Mouse (Mus musculus): ENCODE results near the gene Ssxa1. TPM values are rescaled to one million over a fixed set of nuclear protein-coding genes. Genes with fewer than 3 reads are reported as not detected.
"Not testable (repeated sequence)": the region's sequence is repeated elsewhere in the genome, so short reads cannot be mapped to it uniquely, and the experiment has no call there.

Gene Ssxa1
- not detected in 2 replicates for polyA plus RNA-seq (2015; fragmentation: Nextera tagmentation; extraction: Ambion mirVana)

DNA sequence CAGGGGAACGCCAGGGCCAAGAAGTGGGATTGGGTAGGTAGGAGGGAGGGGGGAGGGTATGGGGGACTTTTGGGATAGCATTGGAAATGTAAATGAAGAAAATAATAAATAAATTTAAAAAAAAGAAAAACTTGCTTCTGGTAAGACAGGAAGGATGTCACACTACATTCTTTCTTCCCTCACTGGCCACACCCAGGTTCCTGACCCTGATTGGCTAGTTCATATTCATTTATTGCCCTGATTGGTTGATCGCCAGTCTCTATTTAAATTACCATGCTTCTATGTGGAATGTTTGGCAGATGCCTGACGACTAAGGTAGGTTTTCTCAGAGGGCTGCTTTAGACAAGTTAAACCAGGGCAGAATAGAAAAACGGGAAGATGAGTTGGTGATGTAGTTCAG lies at the start of gene Ssxa1:
Gene Ssxa1, plus strand, starts transcription at position 301 of the 400 bp plus-strand sequence.
- H3K4me3 ChIP-seq (replicated peaks), result no peak within 1 kb of the TSS
- no peak within 1 kb of the TSS for H3K4me2 ChIP-seq (replicated peaks)
- WGBS, result 79% methylated on average over 4 of the region's 4 CpGs
- ATAC-seq, result no peak
- H3K4me1 ChIP-seq (replicated peaks), result no peaks in the 10 kb centered on the region
- H3K9me3 ChIP-seq, result no peaks in the 10 kb centered on the region
- H3K9ac ChIP-seq (replicated peaks), result no peak within 1 kb of the TSS
- no peaks in the 10 kb centered on the region for H3K27me3 ChIP-seq
- no peak within 1 kb of the TSS for H3K27ac ChIP-seq
- H3K36me3 ChIP-seq, result no peaks in the 10 kb centered on the region

DNA sequence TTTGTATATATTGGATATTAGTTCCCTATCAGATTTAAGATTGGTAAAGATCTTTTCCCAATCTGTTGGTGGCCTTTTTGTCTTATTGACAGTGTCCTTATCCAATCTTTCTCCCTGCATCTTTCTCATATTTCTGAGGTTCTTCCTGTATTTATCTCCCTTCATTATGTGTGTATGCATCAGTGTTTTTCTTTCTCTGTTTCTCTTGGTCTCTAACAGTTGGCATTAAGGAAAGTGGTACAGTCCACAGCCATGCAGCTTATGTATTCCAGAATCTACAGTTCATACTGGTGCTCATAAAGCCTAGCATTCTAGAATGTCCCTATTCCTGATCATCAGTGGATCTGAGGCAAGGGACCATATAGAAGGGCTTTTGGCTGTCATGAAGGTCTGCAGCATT lies 47.5 kb upstream of the Ssxa1 start, which contains the start of gene Spaca5:
Gene Spaca5, plus strand, starts transcription at position 301 of the 400 bp plus-strand sequence.
- no peaks in the 10 kb centered on the region for H3K27me3 ChIP-seq
- H3K4me2 ChIP-seq (replicated peaks), result no peak within 1 kb of the TSS
- H3K9me3 ChIP-seq, result no peaks in the 10 kb centered on the region
- no peak within 1 kb of the TSS for H3K4me3 ChIP-seq (replicated peaks)
- no peak for ATAC-seq
- no peak within 1 kb of the TSS for H3K27ac ChIP-seq
- no peak within 1 kb of the TSS for H3K9ac ChIP-seq (replicated peaks)
- H3K4me1 ChIP-seq (replicated peaks), result no peaks in the 10 kb centered on the region
- no peaks in the 10 kb centered on the region for H3K36me3 ChIP-seq

DNA sequence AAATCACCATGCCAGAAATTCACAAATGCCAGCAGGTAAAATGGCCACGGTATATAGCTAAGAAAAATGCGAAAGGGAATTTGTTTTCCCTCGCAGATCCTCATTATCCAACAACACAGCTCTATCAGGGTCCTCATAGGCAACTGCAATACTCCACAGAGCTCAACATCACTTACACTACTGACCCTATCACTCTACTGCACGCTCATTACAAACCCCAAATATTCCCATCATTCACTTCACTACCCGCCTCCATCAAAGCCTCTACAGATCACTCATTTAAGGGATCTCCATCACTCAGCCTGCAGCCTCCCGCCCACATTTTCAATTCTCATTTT lies 27.0 kb upstream of the Ssxa1 start:
- Histone ChIP-seq H3K4me2 (replicated peaks) (peak overlapping the region; percentile 52), H3K27me3 (no peaks in the 10 kb centered on the region), H3K27ac (peak overlapping the region; percentile 87; the same call in 1 of the 2 replicates), H3K9me3 (no peaks in the 10 kb centered on the region), H3K4me3 (replicated peaks) (peak overlapping the region; percentile 47), H3K36me3 (peaks cover 2% of the 10 kb centered on the region; the same call in 1 of the 2 replicates), H3K4me1 (replicated peaks) (no peaks in the 10 kb centered on the region), H3K9ac (replicated peaks) (peak overlapping the region; percentile 63)
- WGBS, result 35% methylated on average over 6 of the region's 6 CpGs
- peak; percentile 82 for ATAC-seq

DNA sequence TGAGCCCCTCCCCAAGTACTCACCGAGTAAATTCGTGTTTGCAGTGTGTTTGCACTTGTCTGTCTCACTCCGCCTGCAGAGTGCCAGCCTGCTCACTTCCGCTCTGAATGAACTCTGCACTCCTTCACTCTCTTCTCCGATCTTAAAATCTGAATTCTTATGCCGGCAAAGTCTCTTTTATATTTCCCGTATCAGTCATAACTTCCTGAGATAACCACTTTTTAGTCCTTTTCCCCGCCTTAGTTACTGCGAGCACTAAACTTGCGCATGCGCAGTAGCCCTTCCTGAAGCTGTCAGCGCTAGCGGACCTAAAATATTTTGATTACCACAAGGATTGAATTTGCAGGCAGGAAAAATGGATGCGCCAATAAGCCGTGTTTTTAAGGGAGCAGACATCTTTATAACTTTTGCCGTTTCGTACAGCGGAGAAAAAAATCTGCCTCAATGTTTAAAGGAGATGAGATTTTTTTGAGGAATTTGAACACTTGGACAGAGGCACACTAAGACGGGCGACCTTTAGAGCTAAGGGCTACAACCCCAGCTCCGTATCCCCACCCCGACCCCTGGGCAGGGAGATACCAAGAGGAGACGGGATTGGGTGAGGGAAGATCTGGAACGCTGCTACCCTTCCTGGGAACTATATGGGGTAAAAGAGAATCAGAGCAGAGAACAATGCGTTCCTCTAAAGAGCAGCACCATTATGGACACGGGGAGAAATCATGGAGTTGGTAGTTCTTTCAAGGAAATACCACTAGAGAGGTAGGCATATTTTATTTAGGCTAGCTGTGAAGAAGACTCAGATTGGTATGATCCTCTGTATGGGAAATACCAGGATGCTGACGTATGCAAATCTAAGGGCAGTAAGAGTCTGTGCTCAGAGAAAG lies 26.4 kb upstream of the Ssxa1 start, which contains the start of gene Zfp300:
Gene Zfp300, minus strand, starts transcription at position 545 of the 884 bp plus-strand sequence.
- peak; percentile 95 for ATAC-seq
- Histone ChIP-seq H3K4me3 (replicated peaks) (peak within 1 kb of the TSS; percentile 47), H3K36me3 (no peaks in the 10 kb centered on the region), H3K4me1 (replicated peaks) (no peaks in the 10 kb centered on the region), H3K27ac (peak within 1 kb of the TSS; percentile 87), H3K9ac (replicated peaks) (peak within 1 kb of the TSS; percentile 63), H3K9me3 (no peaks in the 10 kb centered on the region), H3K27me3 (no peaks in the 10 kb centered on the region), H3K4me2 (replicated peaks) (peak within 1 kb of the TSS; percentile 52)
- WGBS, result 23% methylated on average over 27 of the region's 27 CpGs

DNA sequence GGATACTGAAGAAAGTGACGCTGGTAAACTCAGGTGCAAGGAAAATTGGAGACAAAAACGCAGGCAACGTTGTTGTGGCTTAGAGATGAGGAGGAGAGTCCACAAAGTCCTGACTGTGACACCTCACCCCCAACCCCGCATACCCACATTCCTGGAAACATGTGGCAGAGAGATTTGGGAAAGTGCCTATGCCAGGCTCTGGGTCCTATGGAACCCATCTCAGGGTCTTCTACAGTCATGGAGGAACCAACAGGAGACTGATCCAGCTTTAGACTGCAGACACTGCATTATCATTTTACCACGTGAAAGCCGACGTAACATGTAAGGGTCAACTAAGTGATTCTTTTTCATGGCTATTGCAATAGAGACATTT lies 25.8 kb upstream of the Ssxa1 start:
- WGBS, result 56% methylated on average over 7 of the region's 7 CpGs
- no peaks in the 10 kb centered on the region for H3K4me1 ChIP-seq (replicated peaks)
- no peaks in the 10 kb centered on the region for H3K36me3 ChIP-seq
- ATAC-seq, result peak; percentile 64
- no peaks in the 10 kb centered on the region for H3K9me3 ChIP-seq
- H3K4me3 ChIP-seq (replicated peaks), result peak overlapping the region; percentile 47
- H3K27ac ChIP-seq, result peak overlapping the region; percentile 87
- H3K27me3 ChIP-seq, result no peaks in the 10 kb centered on the region
- peak overlapping the region; percentile 52; the same call in 1 of the 2 replicates for H3K9ac ChIP-seq (replicated peaks)
- peak overlapping the region; percentile 52 for H3K4me2 ChIP-seq (replicated peaks)

DNA sequence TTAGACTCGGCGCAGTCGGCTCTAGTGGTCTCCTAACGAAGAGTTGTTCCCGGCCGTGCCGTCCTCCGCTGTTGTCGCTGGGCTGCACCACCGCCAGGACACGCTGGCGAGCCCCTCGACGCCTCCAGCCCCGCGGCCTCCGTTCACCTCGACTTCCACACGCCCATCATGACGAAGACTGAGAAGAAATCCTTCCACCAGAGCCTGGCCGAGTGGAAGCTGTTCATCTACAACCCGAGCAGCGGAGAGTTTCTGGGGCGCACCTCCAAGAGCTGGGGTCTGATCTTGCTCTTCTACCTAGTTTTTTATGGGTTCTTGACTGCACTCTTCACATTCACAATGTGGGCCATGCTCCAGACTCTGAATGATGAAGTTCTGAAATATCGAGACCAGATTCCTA lies 31.1 kb downstream of the Ssxa1 start:
- H3K36me3 ChIP-seq; H3K4me3 ChIP-seq (replicated peaks); H3K9ac ChIP-seq (replicated peaks); H3K27ac ChIP-seq; H3K4me1 ChIP-seq (replicated peaks); H3K9me3 ChIP-seq; ATAC-seq; H3K4me2 ChIP-seq (replicated peaks); H3K27me3 ChIP-seq: not testable (repeated sequence)
- 93% methylated on average over 25 of the region's 25 CpGs for WGBS

Other genes with a start within 250 kb of the Ssxa1 start
- gene Timp1, start 245.7 kb upstream of the Ssxa1 start, polyA plus RNA-seq (2015; fragmentation: Nextera tagmentation; extraction: Ambion mirVana), result 2.9 and 3.5 TPM in 2 replicates
- gene Syn1, start 194.8 kb upstream of the Ssxa1 start, polyA plus RNA-seq (2015; fragmentation: Nextera tagmentation; extraction: Ambion mirVana), result 26.5 and 30.8 TPM in 2 replicates
- 5.3 and 7.4 TPM in 2 replicates for gene Cfp, start 184.3 kb upstream of the Ssxa1 start, polyA plus RNA-seq (2015; fragmentation: Nextera tagmentation; extraction: Ambion mirVana)
- gene Elk1, start 165.2 kb upstream of the Ssxa1 start, polyA plus RNA-seq (2015; fragmentation: Nextera tagmentation; extraction: Ambion mirVana), result 20.9 and 23.4 TPM in 2 replicates
- gene Uxt, start 153.8 kb upstream of the Ssxa1 start, polyA plus RNA-seq (2015; fragmentation: Nextera tagmentation; extraction: Ambion mirVana), result 46.1 and 48.8 TPM in 2 replicates
- gene Zfp182, start 53.5 kb upstream of the Ssxa1 start, polyA plus RNA-seq (2015; fragmentation: Nextera tagmentation; extraction: Ambion mirVana), result 9.3 and 11.1 TPM in 2 replicates
- not detected in 2 replicates for gene Spaca5, start 47.4 kb upstream of the Ssxa1 start, polyA plus RNA-seq (2015; fragmentation: Nextera tagmentation; extraction: Ambion mirVana)
- gene Zfp300, start 26.3 kb upstream of the Ssxa1 start, polyA plus RNA-seq (2015; fragmentation: Nextera tagmentation; extraction: Ambion mirVana), result 3.5 and 4.1 TPM in 2 replicates
- gene Gm21876, start 59.8 kb downstream of the Ssxa1 start, polyA plus RNA-seq (2015; fragmentation: Nextera tagmentation; extraction: Ambion mirVana), result not detected in 2 replicates

All from midbrain, embryonic 13.5 days (tissue).